Mouse (Mus musculus) heart, postnatal 0 days (tissue): Measurements from ENCODE around the gene Mucl3. TPM values are rescaled to one million over a fixed set of nuclear protein-coding genes. Genes with fewer than 3 reads are reported as not detected.

Experiments used
- ATAC-seq: fragments of 200-750 bp; cut with Nextera tagmentation; 2 replicates; pipeline ENCODE4 v1.8.0; 2017; ENCODE audit warnings: low read depth, moderate number of reproducible peaks, moderate library complexity; ENCODE audit not compliant: insufficient read depth
- DNase-seq: peaks from one replicate; pipeline ENCODE4 v3.0.0-alpha.2; 2016; ENCODE audit warnings: low spot score
- H3K27ac ChIP-seq: fragments of 300-500 bp; sonication (generic); 2 replicates; pipeline ENCODE4 v1.5.1; 2014; ENCODE audit warnings: low read depth, mild to moderate bottlenecking
- H3K27me3 ChIP-seq: fragments of 300-500 bp; sonication (generic); 2 replicates; pipeline ENCODE4 v1.6.1; 2014; ENCODE audit warnings: low read length, mixed read lengths; ENCODE audit not compliant: control insufficient read depth, insufficient read depth
- H3K36me3 ChIP-seq: fragments of 300-500 bp; sonication (generic); replicated peaks from 2 replicates; pipeline ENCODE4 v1.6.1; 2014; ENCODE audit warnings: low read length, mixed read lengths; ENCODE audit not compliant: control insufficient read depth, insufficient read depth
- H3K4me1 ChIP-seq: fragments of 300-500 bp; sonication (generic); 2 replicates; pipeline ENCODE4 v1.6.1; 2014; ENCODE audit warnings: antibody characterized with exemption; ENCODE audit not compliant: control insufficient read depth, insufficient read depth
- H3K4me2 ChIP-seq: fragments of 300-500 bp; sonication (generic); 2 replicates; pipeline ENCODE4 v1.6.1; 2014; ENCODE audit warnings: low read depth, mild to moderate bottlenecking, low read length, moderate library complexity
- H3K4me3 ChIP-seq: fragments of 300-500 bp; sonication (generic); 2 replicates; pipeline ENCODE4 v1.5.1; 2014; ENCODE audit warnings: low read depth, low read length
- H3K9ac ChIP-seq: fragments of 300-500 bp; sonication (generic); replicated peaks from 2 replicates; pipeline ENCODE4 v1.6.1; 2014; ENCODE audit warnings: low read depth, low read length, mixed read lengths
- H3K9me3 ChIP-seq: fragments of 300-500 bp; sonication (generic); replicated peaks from 2 replicates; pipeline ENCODE4 v1.6.1; 2016; ENCODE audit warnings: low read length; ENCODE audit not compliant: control insufficient read depth
- CTCF ChIP-seq: IDR thresholded peaks from 2 replicates; pipeline ENCODE4 v1.5.1; 2016; ENCODE audit warnings: antibody characterized with exemption, control low read depth, low read depth
- EP300 ChIP-seq: IDR thresholded peaks from 2 replicates; pipeline ENCODE4 v1.6.1; 2016; ENCODE audit warnings: antibody characterized with exemption, low read depth
- WGBS: fragments of 180-500 bp; shearing (Covaris S2); extraction: QIAGEN DNeasy Blood & Tissue Kit; methylation state at CpG from one replicate; pipeline ENCODE4 v1.1.7; 2014; 5-methylcytosine and 5-hydroxymethylcytosine counted together
- polyA plus RNA-seq: library from polyadenylated mRNA; unstranded; fragments of >200 nt; fragmentation: Nextera tagmentation; extraction: Ambion mirVana; gene quantifications from 2 replicates; pipeline ENCODE4 v1.2.1, GENCODE M21; 2015
- total RNA-seq: library from RNA; depleted of rRNA; stranded (reverse); fragments of >200 nt; gene quantifications from 2 replicates; pipeline ENCODE4 v1.2.3, GENCODE M21; 2014; ENCODE audit warnings: low replicate concordance

The Mucl3 gene
- total and polyA plus RNA-seq, 2 experiments from 2014 or later, result not detected

DNA sequence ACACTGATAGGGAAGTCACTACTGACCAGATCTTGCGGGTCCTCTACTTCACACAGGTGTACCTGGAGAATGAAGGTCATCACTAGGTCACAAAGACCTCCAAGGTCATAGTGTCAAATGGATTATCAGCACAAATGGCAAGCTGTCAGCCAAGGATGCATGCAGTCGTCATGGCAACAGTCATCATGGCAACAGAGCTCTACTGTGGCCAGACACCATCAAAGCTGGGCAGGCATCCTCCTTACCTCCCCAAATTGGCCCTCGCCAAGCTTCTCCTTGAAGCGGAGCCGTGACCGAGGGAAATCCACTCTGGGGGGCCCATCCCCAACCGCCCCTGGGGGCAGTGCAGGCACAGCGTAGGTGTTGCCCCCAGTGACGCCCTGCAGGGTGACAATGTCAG is 41.6 kb upstream of the Mucl3 start:
- Histone ChIP-seq H3K9ac (no peak overlapping the region), H3K4me1 (no peaks in the 10 kb centered on the region), H3K36me3 (peaks cover 91% of the 10 kb centered on the region), H3K9me3 (no peaks in the 10 kb centered on the region), H3K4me3 (no peak overlapping the region), H3K4me2 (no peak overlapping the region), H3K27me3 (no peaks in the 10 kb centered on the region), H3K27ac (no peak overlapping the region)
- TF ChIP-seq EP300, result no peak
- TF ChIP-seq CTCF, result no peak
- DNase-seq, result no peak
- WGBS, result 69% methylated on average over 9 of the region's 9 CpGs
- ATAC-seq, result no peak

DNA sequence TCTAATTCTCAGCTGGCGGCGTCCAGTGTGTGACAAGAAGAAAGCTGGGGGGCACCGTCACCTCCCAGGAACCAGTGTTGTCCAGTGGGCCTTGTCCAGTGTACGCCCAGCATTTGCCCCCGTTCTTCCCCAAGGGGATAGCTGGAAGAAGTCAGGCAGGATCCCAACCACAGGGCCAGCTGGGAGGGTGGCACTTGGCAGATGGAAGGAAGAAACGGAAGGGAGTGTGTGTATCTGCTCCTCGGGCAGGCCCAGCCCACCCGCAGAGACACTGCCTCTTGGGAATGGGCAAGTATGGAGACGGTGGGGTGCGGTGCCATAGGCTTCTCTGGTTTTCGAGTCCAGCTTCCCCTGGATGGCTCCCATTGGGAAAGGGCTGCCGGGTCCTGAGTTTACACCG is 38.5 kb upstream of the Mucl3 start:
- no peak overlapping the region for H3K4me3 ChIP-seq
- H3K36me3 ChIP-seq, result peaks cover 61% of the 10 kb centered on the region
- TF ChIP-seq CTCF, result no peak
- TF ChIP-seq EP300, result no peak
- no peaks in the 10 kb centered on the region for H3K9me3 ChIP-seq
- no peak overlapping the region for H3K9ac ChIP-seq
- no peaks in the 10 kb centered on the region for H3K27me3 ChIP-seq
- ATAC-seq (no peak), DNase-seq (no peak)
- H3K4me1 ChIP-seq, result no peaks in the 10 kb centered on the region
- H3K4me2 ChIP-seq, result no peak overlapping the region
- no peak overlapping the region for H3K27ac ChIP-seq
- WGBS, result 76% methylated on average over 13 of the region's 13 CpGs

DNA sequence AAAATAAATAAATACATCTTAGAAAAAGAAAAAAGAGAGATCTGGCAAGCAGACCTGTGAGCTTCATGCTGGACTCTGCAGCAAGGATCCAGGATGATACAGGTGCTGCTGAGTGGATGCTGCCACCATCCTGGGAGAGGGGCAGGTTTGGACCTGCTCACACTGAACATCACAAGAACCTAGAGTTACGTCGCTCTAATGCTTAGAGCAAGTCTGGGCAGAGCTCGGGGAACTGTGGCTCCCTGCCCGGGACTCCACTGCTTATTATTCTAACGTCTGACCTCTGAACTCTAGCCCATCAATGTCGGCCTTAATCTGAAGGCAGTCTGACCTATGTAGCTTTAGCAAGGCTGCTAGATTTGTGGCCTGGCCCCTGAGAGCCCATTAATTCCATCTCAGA is 37.1 kb upstream of the Mucl3 start:
- no peak overlapping the region for H3K4me3 ChIP-seq
- DNase-seq (no peak), ATAC-seq (no peak)
- 47% methylated on average over 6 of the region's 6 CpGs for WGBS
- H3K4me1 ChIP-seq, result no peaks in the 10 kb centered on the region
- H3K9me3 ChIP-seq, result no peaks in the 10 kb centered on the region
- peaks cover 47% of the 10 kb centered on the region for H3K36me3 ChIP-seq
- no peak overlapping the region for H3K9ac ChIP-seq
- H3K4me2 ChIP-seq, result no peak overlapping the region
- no peak overlapping the region for H3K27ac ChIP-seq
- TF ChIP-seq EP300 (no peak), CTCF (no peak)
- no peaks in the 10 kb centered on the region for H3K27me3 ChIP-seq

DNA sequence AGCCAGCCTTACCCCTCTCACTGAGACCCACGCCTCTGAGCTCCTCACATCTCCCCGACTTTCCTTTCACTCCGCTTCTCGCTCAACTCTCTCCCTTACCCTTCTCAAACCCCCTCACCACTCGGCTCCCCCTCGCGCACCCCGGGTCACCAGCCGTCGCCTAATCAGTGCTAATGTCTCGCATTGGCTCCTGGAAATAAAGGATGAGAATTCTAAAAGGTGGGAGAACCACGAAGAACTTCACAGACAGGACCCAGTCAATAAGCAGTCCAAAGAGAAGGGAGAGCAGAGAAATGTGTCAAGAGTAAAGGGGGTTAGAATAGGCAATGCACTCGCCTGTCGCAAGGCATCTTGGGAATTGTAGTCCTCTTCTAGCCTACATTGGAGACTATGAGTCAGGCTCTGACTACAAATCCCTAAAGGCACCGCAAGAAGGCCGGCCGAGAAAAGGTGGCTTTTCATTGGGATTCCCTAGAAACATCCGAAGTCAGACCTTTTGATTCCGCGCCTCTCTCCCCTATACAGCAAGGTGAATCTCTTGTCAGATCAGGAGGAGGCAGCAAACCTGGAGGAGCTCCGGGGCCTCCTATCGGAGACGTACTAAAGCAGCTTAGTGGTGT is 30.0 kb upstream of the Mucl3 start, which contains the start of gene Gtf2h4:
Gtf2h4 (minus strand) TSS at position 324 of the 620 bp plus-strand sequence.
- Histone ChIP-seq H3K36me3 (no peaks in the 10 kb centered on the region), H3K4me2 (peak within 1 kb of the TSS; percentile 88), H3K4me3 (peak within 1 kb of the TSS; percentile 76), H3K4me1 (no peaks in the 10 kb centered on the region), H3K9me3 (no peaks in the 10 kb centered on the region), H3K27me3 (no peaks in the 10 kb centered on the region), H3K27ac (peak within 1 kb of the TSS; percentile 60; the same call in 1 of the 2 replicates), H3K9ac (peak within 1 kb of the TSS; percentile 92)
- TF ChIP-seq EP300, result no peak
- TF ChIP-seq CTCF, result no peak
- ATAC-seq (peak; percentile 98), DNase-seq (peak; percentile 98)
- under 1% methylated on average over 23 of the region's 23 CpGs for WGBS

DNA sequence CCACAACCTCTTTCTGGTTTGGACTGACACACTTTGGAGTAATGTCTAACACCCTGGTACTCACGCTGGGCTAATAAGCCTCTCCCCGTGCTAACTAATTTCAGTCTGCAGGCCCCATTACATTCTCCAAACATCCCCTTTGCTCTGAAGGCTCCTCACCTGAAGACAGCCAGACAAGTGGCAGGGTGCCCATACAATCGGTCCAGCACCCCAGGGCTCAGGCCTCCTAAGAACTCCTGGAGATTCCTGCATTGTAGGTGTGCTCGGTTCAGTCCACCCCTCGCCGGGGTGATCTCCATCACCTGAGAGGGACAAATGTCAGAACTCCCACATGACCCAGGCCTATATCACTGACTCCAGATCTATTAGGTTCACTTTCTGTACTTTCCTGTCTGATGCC is 29.0 kb upstream of the Mucl3 start:
- Histone ChIP-seq H3K9ac (no peak overlapping the region; the same call in 1 of the 2 replicates), H3K27ac (peak overlapping the region; percentile 60; the same call in 1 of the 2 replicates), H3K9me3 (no peaks in the 10 kb centered on the region), H3K36me3 (no peaks in the 10 kb centered on the region), H3K27me3 (no peaks in the 10 kb centered on the region), H3K4me3 (0 out of 2 replicates have a peak overlapping the region, but pooled peaks have one; percentile 76), H3K4me2 (peak overlapping the region; percentile 88; the same call in 1 of the 2 replicates), H3K4me1 (no peaks in the 10 kb centered on the region)
- no peak for DNase-seq
- TF ChIP-seq CTCF, result no peak
- no peak for TF ChIP-seq EP300
- no peak for ATAC-seq
- 83% methylated on average over 6 of the region's 6 CpGs for WGBS

DNA sequence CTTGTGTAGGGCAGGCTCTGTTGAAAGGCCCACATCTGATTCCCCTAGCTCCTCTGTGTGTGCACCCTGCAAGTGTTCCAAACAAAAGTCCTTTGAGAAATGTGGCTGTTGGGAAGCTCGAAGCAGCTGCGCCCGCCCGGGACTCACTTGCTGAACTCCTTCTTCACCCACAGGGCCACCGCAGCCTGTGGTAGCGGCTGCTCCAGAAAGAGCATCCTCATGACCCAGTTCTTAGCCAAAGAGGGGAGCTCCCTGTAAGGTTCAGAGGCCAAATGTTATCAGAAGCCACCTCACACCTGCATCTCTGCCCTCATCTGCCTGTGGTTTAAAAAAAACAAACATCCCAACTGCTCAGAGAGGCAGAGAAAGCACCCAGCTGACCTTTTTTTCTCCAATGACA is 28.4 kb upstream of the Mucl3 start:
- DNase-seq (no peak), ATAC-seq (no peak)
- Histone ChIP-seq H3K36me3 (no peaks in the 10 kb centered on the region), H3K9me3 (no peaks in the 10 kb centered on the region), H3K27me3 (no peaks in the 10 kb centered on the region), H3K4me3 (no peak overlapping the region), H3K4me2 (no peak overlapping the region), H3K4me1 (peaks cover 2% of the 10 kb centered on the region; the same call in 1 of the 2 replicates), H3K9ac (no peak overlapping the region), H3K27ac (peak overlapping the region; percentile 36; the same call in 1 of the 2 replicates)
- TF ChIP-seq EP300, result no peak
- TF ChIP-seq CTCF, result no peak
- WGBS, result 86% methylated on average over 6 of the region's 6 CpGs
